Mouse (Mus musculus): ENCODE data around the gene Pygl. TPM values are rescaled to one million over a fixed set of nuclear protein-coding genes. Genes with fewer than 3 reads are reported as not detected.
"Not testable (repeated sequence)": the region's sequence is repeated elsewhere in the genome, so short reads cannot be mapped to it uniquely, and the experiment has no call there.

Pygl gene
- polyA plus RNA-seq, 1 experiment = 3.8 TPM

- DNase-seq (ENCODE audit: extremely low spot score in 1 of 2, low spot score in 1 of 2) = no peak
These were observed 70.2 kb downstream of the Pygl start for GRCm38 (mm10) chr12:70161057-70161456.

DNA sequence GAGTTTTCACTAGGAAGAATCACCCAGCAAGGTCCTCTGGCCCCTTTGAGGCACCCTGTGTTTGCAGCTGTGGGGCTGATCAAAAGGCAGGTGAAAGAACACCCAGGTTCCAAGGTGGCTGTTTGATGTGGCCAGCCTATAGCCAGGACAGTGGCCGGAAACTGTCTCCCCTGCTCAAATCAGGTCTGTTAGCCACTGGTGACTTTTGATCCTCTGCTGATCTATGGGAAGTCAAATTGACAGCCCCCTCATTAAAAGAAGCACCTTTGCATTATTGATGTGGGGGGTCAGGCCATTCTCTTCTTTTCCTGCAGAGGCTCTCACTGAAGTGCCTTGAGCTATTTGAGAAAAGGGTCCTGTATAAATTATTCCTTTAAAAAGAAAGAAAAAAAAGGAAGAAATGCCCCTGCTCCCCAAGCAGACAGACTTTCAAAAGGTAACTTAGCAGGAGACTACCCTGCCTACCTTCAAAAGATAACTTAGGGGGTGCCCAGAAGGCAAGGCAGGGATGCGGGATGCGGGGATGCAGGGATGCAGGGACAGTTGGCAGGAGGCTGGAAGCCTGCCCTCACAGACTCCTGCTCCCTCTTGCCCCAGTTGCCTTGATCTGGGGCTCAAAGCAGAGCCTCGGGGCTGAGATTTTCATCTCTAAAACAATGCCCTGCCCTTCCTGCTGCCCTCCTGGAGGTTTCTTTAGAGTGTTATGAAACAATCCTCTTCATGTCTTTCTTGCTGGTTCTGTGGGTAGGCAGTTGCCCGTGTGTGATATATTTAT is 73.8 kb downstream of the Pygl start:
- no peak for DNase-seq (ENCODE audit: extremely low spot score in 1 of 2, low spot score in 1 of 2)

DNA sequence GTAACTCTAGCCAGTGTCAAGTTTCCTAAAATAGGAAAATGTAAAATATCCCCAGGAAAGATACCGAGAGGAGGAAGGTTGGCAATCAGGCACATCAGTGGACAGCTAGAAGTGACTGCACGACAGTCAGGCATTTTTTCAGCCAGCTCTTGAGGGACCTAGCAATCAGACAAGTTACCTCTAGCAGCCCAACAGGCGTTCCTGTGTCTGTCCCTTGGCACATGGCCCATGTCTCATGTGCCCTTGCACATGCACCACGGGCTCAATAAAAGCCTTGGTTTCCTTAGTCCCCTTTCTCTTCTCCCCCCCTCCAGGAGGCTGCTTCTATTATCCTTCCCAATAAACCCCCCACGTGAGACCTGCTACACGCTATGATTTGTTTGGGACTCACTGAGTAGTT is 75.1 kb downstream of the Pygl start:
- DNase-seq (ENCODE audit: extremely low spot score in 1 of 2, low spot score in 1 of 2) = no peak

DNA sequence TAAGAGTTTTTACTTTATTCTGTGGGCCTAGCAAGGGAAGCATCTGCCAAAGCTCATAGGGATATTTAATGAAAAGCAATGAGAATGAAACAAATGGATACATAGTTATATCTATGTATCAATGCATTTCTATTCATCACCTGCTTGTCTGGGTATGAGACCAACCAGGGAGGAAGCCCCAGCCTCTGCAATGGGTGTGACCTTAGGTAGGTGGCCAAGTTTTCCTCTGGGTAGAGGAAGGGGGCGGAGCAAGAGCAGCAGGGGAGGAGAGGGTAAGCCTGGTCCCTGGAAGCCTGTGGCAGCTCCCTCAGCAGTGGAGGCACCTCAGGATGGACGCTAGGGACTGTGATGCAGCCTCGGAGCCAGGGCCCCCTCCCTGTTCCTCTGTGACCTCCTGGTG is 77.4 kb downstream of the Pygl start, which contains the start of gene Abhd12b:
Gene Abhd12b, plus strand, starts transcription at position 301 of the 400 bp plus-strand sequence.
- no peak for DNase-seq (ENCODE audit: extremely low spot score in 1 of 2, low spot score in 1 of 2)

DNA sequence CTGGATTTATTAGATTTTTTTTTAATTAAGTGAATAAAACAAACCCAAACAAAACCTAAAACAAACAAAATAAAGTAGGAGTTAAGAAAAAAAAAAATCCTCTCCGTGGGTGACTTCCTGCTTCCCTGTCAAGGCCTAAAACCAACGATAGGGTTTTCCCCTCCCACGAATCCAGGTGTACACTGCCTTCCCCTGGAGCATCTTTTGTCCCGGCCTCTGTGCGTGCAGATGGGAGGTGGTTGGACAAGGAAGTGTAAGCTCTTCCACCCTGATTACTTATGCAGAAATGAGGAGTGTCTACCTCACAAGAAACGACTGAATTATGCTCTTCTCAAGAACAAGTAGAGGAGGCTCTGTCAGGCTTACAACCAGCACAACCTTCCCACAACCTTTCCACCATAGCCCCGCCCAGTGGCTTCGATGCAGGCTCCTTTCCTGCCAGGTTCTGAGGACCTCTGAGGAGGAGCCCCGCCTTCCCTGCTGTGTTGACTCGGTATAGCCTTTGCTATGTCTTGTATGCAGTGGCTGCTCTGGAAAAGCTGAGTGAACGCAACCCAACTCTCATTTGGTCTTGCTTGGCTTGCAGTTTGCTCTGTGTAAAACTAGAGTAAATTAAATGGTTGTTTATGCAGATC is 82.5 kb downstream of the Pygl start:
- no peak for DNase-seq (ENCODE audit: extremely low spot score in 1 of 2, low spot score in 1 of 2)

- no peak for DNase-seq (ENCODE audit: extremely low spot score in 1 of 2, low spot score in 1 of 2)
These were observed 83.2 kb downstream of the Pygl start for GRCm38 (mm10) chr12:70147986-70148630.

DNA sequence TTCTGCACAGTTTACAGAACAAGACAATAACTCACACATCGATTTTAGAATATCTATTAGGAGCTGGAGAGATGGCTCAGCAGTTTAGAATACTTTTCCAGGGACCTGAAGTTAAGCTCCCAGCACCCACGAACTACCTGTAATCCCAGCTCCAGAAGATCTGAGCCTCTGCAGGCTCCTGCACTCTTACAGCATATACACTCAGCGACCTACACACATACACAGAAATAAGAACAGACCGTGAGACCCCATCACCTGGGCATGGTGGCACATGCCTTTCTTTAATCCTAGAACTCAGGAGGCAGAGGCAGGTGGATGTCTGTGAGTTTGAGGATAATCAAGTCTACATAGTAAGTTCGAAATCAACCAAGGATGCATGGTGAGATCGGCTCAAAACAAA is 85.7 kb downstream of the Pygl start:
- DNase-seq (ENCODE audit: extremely low spot score in 1 of 2, low spot score in 1 of 2) = no peak

DNA sequence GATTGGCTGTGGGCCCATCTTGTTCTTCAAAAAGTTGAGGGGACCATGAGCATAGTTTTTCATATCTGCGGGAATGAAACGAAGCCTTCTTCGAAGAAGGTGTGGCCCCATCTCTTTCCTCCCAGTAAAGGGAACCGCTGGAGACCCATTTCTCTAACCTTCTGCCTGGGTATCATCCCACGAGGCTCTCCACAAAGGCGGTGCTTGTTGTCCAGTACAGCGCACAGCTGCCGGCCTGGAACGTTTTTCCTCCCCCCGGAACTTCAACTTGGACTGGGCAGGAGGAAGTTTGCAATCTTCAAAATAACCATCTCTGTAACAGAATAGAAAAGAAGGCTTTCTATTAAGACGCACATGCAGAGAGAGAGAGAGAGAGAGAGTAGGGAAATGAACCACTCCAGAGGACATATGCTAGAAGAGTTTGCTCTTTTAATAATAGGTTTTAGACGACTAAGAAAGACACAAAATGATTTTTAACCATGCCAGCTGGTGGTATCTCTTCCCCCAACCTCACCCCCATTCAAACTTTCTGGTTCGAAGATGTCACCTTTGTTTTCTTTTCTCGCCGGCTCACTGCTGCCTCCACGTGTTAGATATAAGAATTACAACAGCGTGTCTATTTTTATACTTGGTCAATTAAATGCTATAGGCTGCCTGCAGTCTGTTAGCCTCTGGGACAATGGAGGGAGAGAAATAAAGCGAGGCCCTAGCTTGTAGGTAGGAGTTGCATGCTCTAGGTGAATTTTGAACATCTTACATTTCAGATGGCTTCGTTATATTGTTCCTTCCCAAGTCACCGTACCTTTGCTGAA is 86.4 kb downstream of the Pygl start:
- DNase-seq (ENCODE audit: extremely low spot score in 1 of 2, low spot score in 1 of 2) = peak in 1 of 2 experiments; percentile 87

DNA sequence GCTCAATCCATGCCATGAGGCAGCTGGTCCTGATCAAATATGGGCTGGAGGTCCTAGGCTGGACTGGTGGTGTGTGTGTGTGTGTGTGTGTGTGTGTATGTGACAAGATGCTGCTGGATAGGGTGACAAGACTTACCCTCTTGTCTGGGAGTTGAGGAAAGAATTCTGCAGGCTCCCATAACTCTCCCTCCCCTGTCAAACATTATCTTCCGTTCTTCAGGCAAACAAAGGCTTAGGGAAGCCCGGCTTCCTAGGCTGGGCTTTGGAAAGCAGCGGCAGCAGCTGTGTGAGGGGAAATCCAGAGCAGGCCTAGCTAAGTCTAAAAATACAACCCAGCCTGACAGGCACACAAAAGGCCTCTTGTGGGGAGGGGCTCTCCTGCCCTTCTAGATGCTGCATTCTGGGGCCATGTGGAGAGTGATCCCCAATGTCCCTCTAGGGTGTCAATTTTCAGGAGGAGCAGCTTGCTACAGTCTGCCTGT is 87.1 kb downstream of the Pygl start:
- not testable (repeated sequence) for DNase-seq (ENCODE audit: extremely low spot score in 1 of 2, low spot score in 1 of 2)

DNA sequence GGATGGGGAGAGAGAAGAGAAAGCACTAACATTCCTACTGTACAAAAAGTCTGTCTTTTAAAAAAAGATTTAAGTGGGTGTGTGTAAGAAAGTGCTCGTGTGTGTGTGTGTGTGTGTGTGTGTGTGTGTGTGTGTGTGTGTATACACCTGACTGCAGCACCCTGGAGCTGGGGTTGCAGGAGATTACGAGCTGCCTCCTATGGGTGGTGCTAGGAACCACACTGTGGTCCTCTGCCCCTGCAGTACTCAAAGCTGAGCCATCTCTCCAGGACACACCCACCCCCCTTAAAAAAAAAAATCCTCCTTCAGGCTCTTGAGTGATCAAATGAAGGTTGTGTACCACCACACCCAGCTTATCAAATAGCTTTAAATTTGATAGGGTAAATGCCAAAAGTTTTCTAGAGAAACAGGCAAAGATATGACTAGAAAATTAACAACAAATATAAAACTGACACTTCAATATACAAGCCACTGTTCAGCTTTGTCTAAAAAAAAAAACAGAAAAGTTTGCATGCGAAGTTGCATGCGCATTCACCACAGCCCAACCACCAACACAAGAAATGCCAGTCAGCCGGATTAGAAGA is 90.2 kb downstream of the Pygl start:
- no peak for DNase-seq (ENCODE audit: extremely low spot score in 1 of 2, low spot score in 1 of 2)

Other genes starting within 250 kb of the Pygl start
- gene Sav1, start 244.5 kb downstream of the Pygl start, polyA plus RNA-seq (2012; rRNA removed) = 20.4 and 22.2 TPM in 2 replicates
- 33.8 and 38.5 TPM in 2 replicates for gene Nin, start 117.8 kb downstream of the Pygl start, polyA plus RNA-seq (2012; rRNA removed)
- 0.40 and 0.53 TPM in 2 replicates for gene Abhd12b, start 77.3 kb downstream of the Pygl start, polyA plus RNA-seq (2012; rRNA removed)
- gene Trim9, start 116.1 kb upstream of the Pygl start, polyA plus RNA-seq (2012; rRNA removed) = 226 and 239 TPM in 2 replicates
- 28.4 and 32.9 TPM in 2 replicates for gene Tmx1, start 221.6 kb upstream of the Pygl start, polyA plus RNA-seq (2012; rRNA removed)

All from frontal cortex, adult 2 months (tissue).